Mouse (Mus musculus): ENCODE measurements around the gene Atp10b.

DNA sequence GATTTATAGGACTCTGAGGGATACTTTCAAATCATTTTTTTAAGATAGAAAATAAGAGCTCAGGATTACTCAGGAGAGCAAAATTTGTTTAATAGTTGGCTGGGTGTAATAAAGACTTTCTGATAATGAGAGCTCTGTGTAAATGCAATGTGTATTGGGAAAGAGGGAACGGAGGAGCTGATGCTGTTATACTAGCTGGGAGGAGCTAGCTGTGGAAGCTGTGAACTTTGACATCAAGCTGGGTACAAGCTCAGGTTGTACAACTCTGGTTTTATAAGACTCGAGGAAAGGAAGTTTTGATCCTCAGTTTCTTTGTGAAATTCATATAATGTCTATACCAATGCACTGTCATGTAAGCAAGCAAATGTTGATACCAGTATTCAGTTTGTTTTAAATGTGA, 20.9 kb downstream of the Atp10b start:
- no peak for TF ChIP-seq CTCF (IDR thresholded peaks at IDR 0.05; ENCODE audit: extremely low read depth, insufficient read length, insufficient replicate concordance, low read depth, low read length)
- no peak for TF ChIP-seq POLR2A (IDR thresholded peaks at IDR 0.05; ENCODE audit: low read depth, low read length)
